Mouse (Mus musculus) layer of hippocampus, postnatal 25 days (tissue): ENCODE results near the gene Bnipl. TPM values are rescaled to one million over a fixed set of nuclear protein-coding genes. Genes with fewer than 3 reads are reported as not detected.
"Not testable (repeated sequence)": the region's sequence is repeated elsewhere in the genome, so short reads cannot be mapped to it uniquely, and the experiment has no call there.

Experiments used
- DNase-seq, 2 experiments: peaks; one replicate each; pipeline ENCODE4 v3.0.0; 2022; ENCODE audit warnings: mixed read lengths in 2 of 2, low spot score in 1 of 2; ENCODE audit errors: extremely low spot score in 1 of 2
- total RNA-seq, 2 experiments: library from RNA; stranded (reverse); gene quantifications; 2 replicates each; pipeline ENCODE4 v1.2.3; 2021

Gene Bnipl
- total RNA-seq, 2 experiments from 2014 or later: 0.22 to 0.52 TPM

GRCm38 (mm10) chr3:95217255-95218134, 33.5 kb downstream of the Bnipl start, which contains the start of gene Gabpb2:
Gene Gabpb2, minus strand, starts transcription at chr3:95217916.
- DNase-seq: peak; percentile 84 to 96

GRCm38 (mm10) chr3:95216655-95217254, 34.2 kb downstream of the Bnipl start:
- DNase-seq: no peak

GRCm38 (mm10) chr3:95213609-95213975, 37.4 kb downstream of the Bnipl start:
- DNase-seq: no peak

- DNase-seq: not testable (repeated sequence)
Measured at GRCm38 (mm10) chr3:95212889-95213608, 37.9 kb downstream of the Bnipl start.

GRCm38 (mm10) chr3:95210585-95210984, 40.4 kb downstream of the Bnipl start:
- DNase-seq: no peak

GRCm38 (mm10) chr3:95208286-95208685, 42.7 kb downstream of the Bnipl start:
- no peak for DNase-seq

- DNase-seq: no peak
Measured at GRCm38 (mm10) chr3:95203880-95204279, 47.1 kb downstream of the Bnipl start.

GRCm38 (mm10) chr3:95200562-95200961, 50.4 kb downstream of the Bnipl start:
- DNase-seq: no peak

- DNase-seq: no peak
Measured at GRCm38 (mm10) chr3:95200132-95200531, 50.9 kb downstream of the Bnipl start.

GRCm38 (mm10) chr3:95199101-95199500, 51.9 kb downstream of the Bnipl start:
- no peak for DNase-seq

- DNase-seq: no peak
Measured at GRCm38 (mm10) chr3:95195772-95196171, 55.2 kb downstream of the Bnipl start.

- DNase-seq: no peak
Measured at GRCm38 (mm10) chr3:95194721-95195135, 56.3 kb downstream of the Bnipl start.

Other genes starting within 250 kb of the Bnipl start
- 10 to 100 TPM; 23.4 to 30.0 TPM for gene Zfp687, start 235.7 kb downstream of the Bnipl start, total RNA-seq
- 100 to 1,000 TPM; 156 to 163 TPM for gene Psmd4, start 208.6 kb downstream of the Bnipl start, total RNA-seq
- gene Pip5k1a, start 144.3 kb downstream of the Bnipl start, total RNA-seq: 10 to 100 TPM; 57.6 to 58.0 TPM
- gene Vps72, start 140.2 kb downstream of the Bnipl start, total RNA-seq: 10 to 100 TPM; 46.2 to 50.3 TPM
- under 1 TPM; 0.76 to 0.94 TPM for gene Tmod4, start 126.7 kb downstream of the Bnipl start, total RNA-seq
- 10 to 100 TPM; 43.1 to 48.2 TPM for gene Scnm1, start 117.2 kb downstream of the Bnipl start, total RNA-seq
- gene Lysmd1, start 117.1 kb downstream of the Bnipl start, total RNA-seq: 10 to 100 TPM; 16.5 to 18.4 TPM
- 1 to 10 TPM; 2.1 to 3.1 TPM for gene Tnfaip8l2, start 108.8 kb downstream of the Bnipl start, total RNA-seq
- 10 to 100 TPM; 35.1 to 41.9 TPM for gene Sema6c, start 90.7 kb downstream of the Bnipl start, total RNA-seq
- gene Gabpb2, start 33.3 kb downstream of the Bnipl start, total RNA-seq: 10 to 100 TPM; 10.9 to 15.1 TPM
- 10 to 100 TPM; 73.5 to 83.9 TPM for gene Cdc42se1, start 22.5 kb downstream of the Bnipl start, total RNA-seq
- 100 to 1,000 TPM; 350 to 366 TPM for gene Mllt11, start 19.0 kb downstream of the Bnipl start, total RNA-seq
- gene Gm128, start 9.6 kb downstream of the Bnipl start, total RNA-seq: under 1 TPM in 1 of 2 experiments, not detected in 1; 0.12 TPM
- gene Mindy1, start 30.2 kb upstream of the Bnipl start, total RNA-seq: 10 to 100 TPM; 21.5 to 24.2 TPM
- gene Prune1, start 30.9 kb upstream of the Bnipl start, total RNA-seq: 10 to 100 TPM; 20.6 to 22.6 TPM
- 1 to 10 TPM in 1 of 2 experiments, under 1 TPM in 1; 0.47 to 1.2 TPM for gene Anxa9, start 56.0 kb upstream of the Bnipl start, total RNA-seq
- 10 to 100 TPM; 71.2 to 73.9 TPM for gene Cers2, start 63.6 kb upstream of the Bnipl start, total RNA-seq
- 10 to 100 TPM; 34.3 to 39.4 TPM for gene Setdb1, start 106.0 kb upstream of the Bnipl start, total RNA-seq
- not detected for gene 4930558C23Rik, start 151.6 kb upstream of the Bnipl start, total RNA-seq
- 10 to 100 TPM; 28.5 to 40.4 TPM for gene Arnt, start 183.2 kb upstream of the Bnipl start, total RNA-seq
- 1 to 10 TPM; 3.5 to 4.2 TPM for gene Ctsk, start 248.1 kb upstream of the Bnipl start, total RNA-seq